Mouse (Mus musculus): ENCODE measurements at regions not wholly inside any gene's neighbourhood (a gene's known extent, or its start where the extent isn't known, plus 50 kb on each side); places are given as distances from the start of the nearest gene placed in this dataset.

GRCm38 (mm10) chr9:61011066-61011465, 216.7 kb downstream of the Uaca start:
- Histone ChIP-seq H3K9me3 (replicated peaks; ENCODE audit: control insufficient read depth, low read length, poor library complexity, severe bottlenecking) (no peaks in the 10 kb centered on the region; the same call in 1 of the 2 replicates), H3K27me3 (ENCODE audit: control insufficient read depth, insufficient read depth, low read depth, low read length) (peaks cover 4% of the 10 kb centered on the region; the same call in 1 of the 2 replicates), H3K9ac (ENCODE audit: low read depth, low read length) (no peak overlapping the region), H3K4me2 (ENCODE audit: low read length) (no peak overlapping the region), H3K4me1 (ENCODE audit: control insufficient read depth, insufficient read depth, low read length) (0 out of 2 replicates have a peak, but pooled peaks cover 2% of the 10 kb centered on the region), H3K27ac (ENCODE audit: low read length) (no peak overlapping the region), H3K4me3 (ENCODE audit: low read depth, low read length) (no peak overlapping the region), H3K36me3 (ENCODE audit: control insufficient read depth, insufficient read depth, low read length) (no peaks in the 10 kb centered on the region)
- ATAC-seq = no peak

GRCm38 (mm10) chr9:61012771-61013540, 218.6 kb downstream of the Uaca start:
- peaks cover 4% of the 10 kb centered on the region; the same call in 1 of the 2 replicates for H3K27me3 ChIP-seq (ENCODE audit: control insufficient read depth, insufficient read depth, low read depth, low read length)
- no peak for ATAC-seq
- H3K9ac ChIP-seq (ENCODE audit: low read depth, low read length) = no peak overlapping the region
- H3K4me2 ChIP-seq (ENCODE audit: low read length) = no peak overlapping the region
- H3K27ac ChIP-seq (ENCODE audit: low read length) = no peak overlapping the region
- no peaks in the 10 kb centered on the region for H3K36me3 ChIP-seq (ENCODE audit: control insufficient read depth, insufficient read depth, low read length)
- no peak overlapping the region for H3K4me3 ChIP-seq (ENCODE audit: low read depth, low read length)
- WGBS = 72% methylated on average over 19 of the region's 19 CpGs
- H3K4me1 ChIP-seq (ENCODE audit: control insufficient read depth, insufficient read depth, low read length) = 0 out of 2 replicates have a peak, but pooled peaks cover 2% of the 10 kb centered on the region
- no peaks in the 10 kb centered on the region; the same call in 1 of the 2 replicates for H3K9me3 ChIP-seq (replicated peaks; ENCODE audit: control insufficient read depth, low read length, poor library complexity, severe bottlenecking)

DNA sequence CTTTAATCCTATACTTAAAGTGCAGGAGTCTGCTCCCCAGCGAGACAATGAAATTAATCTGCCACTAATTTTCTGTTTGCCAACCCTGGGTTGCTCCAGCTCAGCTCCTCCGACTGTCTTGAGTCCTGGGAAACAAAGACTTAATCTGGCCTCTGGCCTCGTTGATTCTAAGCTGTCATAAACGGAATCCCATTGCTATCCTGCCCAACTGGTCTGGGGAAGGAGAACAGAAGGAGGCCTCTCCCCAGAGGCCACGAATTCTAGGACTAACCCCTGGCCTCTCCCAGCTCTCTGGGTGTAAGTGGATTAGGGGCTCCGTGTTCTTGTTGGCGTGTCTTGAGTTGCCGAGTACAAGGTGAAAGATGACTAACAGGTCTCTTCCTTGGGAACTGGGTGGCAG, 219.8 kb downstream of the Uaca start:
- H3K9me3 ChIP-seq (replicated peaks; ENCODE audit: control insufficient read depth, low read length, poor library complexity, severe bottlenecking) = no peaks in the 10 kb centered on the region; the same call in 1 of the 2 replicates
- no peak overlapping the region for H3K4me2 ChIP-seq (ENCODE audit: low read length)
- WGBS = 48% methylated on average over 8 of the region's 8 CpGs
- H3K27me3 ChIP-seq (ENCODE audit: control insufficient read depth, insufficient read depth, low read depth, low read length) = peaks cover 4% of the 10 kb centered on the region
- 0 out of 2 replicates have a peak, but pooled peaks cover 2% of the 10 kb centered on the region for H3K4me1 ChIP-seq (ENCODE audit: control insufficient read depth, insufficient read depth, low read length)
- ATAC-seq = no peak
- H3K36me3 ChIP-seq (ENCODE audit: control insufficient read depth, insufficient read depth, low read length) = no peaks in the 10 kb centered on the region
- no peak overlapping the region for H3K9ac ChIP-seq (ENCODE audit: low read depth, low read length)
- H3K27ac ChIP-seq (ENCODE audit: low read length) = no peak overlapping the region
- H3K4me3 ChIP-seq (ENCODE audit: low read depth, low read length) = no peak overlapping the region

- Histone ChIP-seq H3K4me2 (ENCODE audit: low read length) (no peak overlapping the region), H3K27me3 (ENCODE audit: control insufficient read depth, insufficient read depth, low read depth, low read length) (peaks cover 4% of the 10 kb centered on the region), H3K27ac (ENCODE audit: low read length) (no peak overlapping the region), H3K9ac (ENCODE audit: low read depth, low read length) (no peak overlapping the region), H3K9me3 (replicated peaks; ENCODE audit: control insufficient read depth, low read length, poor library complexity, severe bottlenecking) (no peaks in the 10 kb centered on the region; the same call in 1 of the 2 replicates), H3K4me3 (ENCODE audit: low read depth, low read length) (no peak overlapping the region), H3K36me3 (ENCODE audit: control insufficient read depth, insufficient read depth, low read length) (no peaks in the 10 kb centered on the region), H3K4me1 (ENCODE audit: control insufficient read depth, insufficient read depth, low read length) (0 out of 2 replicates have a peak, but pooled peaks cover 2% of the 10 kb centered on the region)
- ATAC-seq = no peak
- 19% methylated on average over 15 of the region's 15 CpGs for WGBS
Measured at GRCm38 (mm10) chr9:61015374-61015890, 221.1 kb downstream of the Uaca start.

GRCm38 (mm10) chr9:61016673-61017072, 222.3 kb downstream of the Uaca start:
- Histone ChIP-seq H3K27ac (ENCODE audit: low read length) (no peak overlapping the region), H3K4me3 (ENCODE audit: low read depth, low read length) (no peak overlapping the region), H3K9me3 (replicated peaks; ENCODE audit: control insufficient read depth, low read length, poor library complexity, severe bottlenecking) (no peaks in the 10 kb centered on the region; the same call in 1 of the 2 replicates), H3K27me3 (ENCODE audit: control insufficient read depth, insufficient read depth, low read depth, low read length) (peaks cover 4% of the 10 kb centered on the region), H3K36me3 (ENCODE audit: control insufficient read depth, insufficient read depth, low read length) (no peaks in the 10 kb centered on the region), H3K4me2 (ENCODE audit: low read length) (no peak overlapping the region), H3K4me1 (ENCODE audit: control insufficient read depth, insufficient read depth, low read length) (0 out of 2 replicates have a peak, but pooled peaks cover 2% of the 10 kb centered on the region), H3K9ac (ENCODE audit: low read depth, low read length) (no peak overlapping the region)
- 41% methylated on average over 10 of the region's 10 CpGs for WGBS
- no peak for ATAC-seq

GRCm38 (mm10) chr9:61019938-61020337, 225.6 kb downstream of the Uaca start:
- no peak for ATAC-seq
- WGBS = 72% methylated on average over 4 of the region's 4 CpGs
- Histone ChIP-seq H3K9me3 (replicated peaks; ENCODE audit: control insufficient read depth, low read length, poor library complexity, severe bottlenecking) (no peaks in the 10 kb centered on the region), H3K4me1 (ENCODE audit: control insufficient read depth, insufficient read depth, low read length) (0 out of 2 replicates have a peak, but pooled peaks cover 2% of the 10 kb centered on the region), H3K36me3 (ENCODE audit: control insufficient read depth, insufficient read depth, low read length) (no peaks in the 10 kb centered on the region), H3K27ac (ENCODE audit: low read length) (no peak overlapping the region), H3K9ac (ENCODE audit: low read depth, low read length) (no peak overlapping the region), H3K4me3 (ENCODE audit: low read depth, low read length) (no peak overlapping the region), H3K4me2 (ENCODE audit: low read length) (no peak overlapping the region), H3K27me3 (ENCODE audit: control insufficient read depth, insufficient read depth, low read depth, low read length) (no peaks in the 10 kb centered on the region; the same call in 1 of the 2 replicates)

DNA sequence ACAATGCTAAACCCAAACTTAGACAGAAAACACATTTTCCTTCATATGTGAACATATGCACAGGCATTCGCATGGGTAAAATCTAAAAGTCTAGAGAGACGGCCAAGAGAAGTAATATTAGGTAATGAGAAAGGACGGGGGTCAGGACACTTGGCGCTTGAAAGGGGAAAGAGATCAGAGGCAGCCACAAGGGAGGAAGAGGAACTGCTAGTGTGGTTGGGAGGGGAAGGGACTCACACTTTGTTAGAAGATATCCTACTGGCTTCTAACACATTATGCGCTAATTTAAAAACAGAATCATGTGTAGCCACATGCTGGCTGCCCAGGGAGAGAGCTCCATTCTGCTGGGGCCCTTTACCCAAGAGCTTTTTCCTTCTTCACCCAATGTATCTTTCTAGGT, 227.5 kb downstream of the Uaca start:
- H3K27ac ChIP-seq (ENCODE audit: low read length) = no peak overlapping the region
- H3K27me3 ChIP-seq (ENCODE audit: control insufficient read depth, insufficient read depth, low read depth, low read length) = no peaks in the 10 kb centered on the region; the same call in 1 of the 2 replicates
- H3K4me1 ChIP-seq (ENCODE audit: control insufficient read depth, insufficient read depth, low read length) = no peaks in the 10 kb centered on the region
- no peaks in the 10 kb centered on the region for H3K36me3 ChIP-seq (ENCODE audit: control insufficient read depth, insufficient read depth, low read length)
- H3K4me2 ChIP-seq (ENCODE audit: low read length) = no peak overlapping the region
- 84% methylated on average over 5 of the region's 5 CpGs for WGBS
- ATAC-seq = no peak
- no peaks in the 10 kb centered on the region for H3K9me3 ChIP-seq (replicated peaks; ENCODE audit: control insufficient read depth, low read length, poor library complexity, severe bottlenecking)
- H3K9ac ChIP-seq (ENCODE audit: low read depth, low read length) = no peak overlapping the region
- no peak overlapping the region for H3K4me3 ChIP-seq (ENCODE audit: low read depth, low read length)

DNA sequence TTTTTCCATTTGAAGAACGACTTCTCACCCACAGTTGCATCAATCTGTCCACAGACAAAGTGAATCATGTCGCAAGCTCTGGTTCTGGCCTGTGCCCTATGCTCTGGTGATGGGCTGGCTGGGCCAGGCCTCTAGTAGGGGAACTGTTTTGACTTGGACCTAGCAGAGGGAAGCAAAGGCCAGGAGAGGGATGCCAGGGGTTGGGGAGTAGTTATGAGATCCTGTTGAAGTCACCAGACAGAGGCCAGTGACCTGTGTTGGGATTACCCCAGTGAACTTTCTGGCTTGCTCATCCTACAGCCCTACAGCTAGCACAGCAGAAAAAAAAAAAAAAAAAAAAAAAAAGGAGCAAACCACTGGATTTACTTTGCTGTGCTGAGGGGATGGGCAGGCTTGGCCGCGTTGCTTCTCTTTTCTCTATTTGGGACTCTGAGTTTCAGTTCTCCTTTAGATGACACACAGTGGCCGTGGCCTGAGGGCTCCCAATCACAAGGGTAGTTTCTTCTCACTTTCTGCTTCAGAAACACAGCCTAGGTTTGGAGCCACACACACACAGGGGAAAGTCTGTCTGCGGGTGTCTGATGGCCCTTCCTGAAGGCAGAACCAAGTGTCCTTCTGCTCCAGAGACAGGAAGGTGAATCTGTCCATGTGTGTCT, 228.2 kb downstream of the Uaca start:
- H3K27me3 ChIP-seq (ENCODE audit: control insufficient read depth, insufficient read depth, low read depth, low read length) = no peaks in the 10 kb centered on the region; the same call in 1 of the 2 replicates
- H3K4me3 ChIP-seq (ENCODE audit: low read depth, low read length) = no peak overlapping the region
- 89% methylated on average over 6 of the region's 6 CpGs for WGBS
- ATAC-seq = no peak
- H3K4me2 ChIP-seq (ENCODE audit: low read length) = no peak overlapping the region
- no peaks in the 10 kb centered on the region for H3K9me3 ChIP-seq (replicated peaks; ENCODE audit: control insufficient read depth, low read length, poor library complexity, severe bottlenecking)
- no peak overlapping the region for H3K27ac ChIP-seq (ENCODE audit: low read length)
- H3K36me3 ChIP-seq (ENCODE audit: control insufficient read depth, insufficient read depth, low read length) = no peaks in the 10 kb centered on the region
- no peaks in the 10 kb centered on the region for H3K4me1 ChIP-seq (ENCODE audit: control insufficient read depth, insufficient read depth, low read length)
- H3K9ac ChIP-seq (ENCODE audit: low read depth, low read length) = no peak overlapping the region

DNA sequence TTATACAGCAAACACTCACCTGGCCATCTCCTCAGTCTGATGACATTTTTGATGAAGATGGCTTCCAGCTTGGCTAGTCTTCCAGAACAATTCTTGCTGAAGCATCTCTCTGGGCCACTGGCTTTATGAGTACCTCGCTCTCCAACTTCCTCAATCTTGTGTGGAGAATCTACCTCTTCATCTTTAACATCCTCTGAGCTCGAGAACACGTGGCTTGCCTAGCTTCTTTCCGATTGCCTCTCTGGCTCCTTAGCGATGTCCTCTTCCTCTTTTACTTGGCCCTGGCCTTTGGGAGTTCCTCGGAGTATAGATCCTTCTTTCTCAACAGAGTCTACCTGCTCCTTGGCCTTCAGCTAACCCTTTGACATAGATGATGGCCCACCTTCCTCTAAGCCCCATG, 231.0 kb downstream of the Uaca start:
- Histone ChIP-seq H3K36me3 (ENCODE audit: control insufficient read depth, insufficient read depth, low read length) (no peaks in the 10 kb centered on the region), H3K9ac (ENCODE audit: low read depth, low read length) (no peak overlapping the region), H3K27ac (ENCODE audit: low read length) (no peak overlapping the region), H3K27me3 (ENCODE audit: control insufficient read depth, insufficient read depth, low read depth, low read length) (no peaks in the 10 kb centered on the region), H3K4me1 (ENCODE audit: control insufficient read depth, insufficient read depth, low read length) (peaks cover 6% of the 10 kb centered on the region), H3K4me2 (ENCODE audit: low read length) (no peak overlapping the region), H3K4me3 (ENCODE audit: low read depth, low read length) (no peak overlapping the region), H3K9me3 (replicated peaks; ENCODE audit: control insufficient read depth, low read length, poor library complexity, severe bottlenecking) (no peaks in the 10 kb centered on the region)
- ATAC-seq = no peak
- WGBS = 94% methylated on average over 6 of the region's 6 CpGs
